32 mouse cellular contexts compared by ENCODE assay signal in genomic region chr5:146971776-146972561, GRCm38 (mm10). TPM values are rescaled to one million over a fixed set of nuclear protein-coding genes. Genes with fewer than 3 reads are reported as not detected.
A peak's percentile ranks its signal among the peaks of the same experiment; 100 is the strongest.
DNase-seq lines count a peak whose midpoint lies in the region; ATAC-seq and TF ChIP-seq lines count a peak whose summit lies in the region.
"Had no signal": no experiment of that assay in that cellular context is flagged by ENCODE, and none has a peak within 500 bp of the region (broad histone marks: within the 10 kb centered on the region; RNA-seq: fewer than 3 reads in every experiment).

No protein-coding gene starts in this region.

- H3K9ac ChIP-seq in liver, postnatal 0 days (replicated peaks) = no peak overlapping the region
- H3K9ac ChIP-seq in liver, embryonic 11.5 days (ENCODE audit: low read depth, low read length) = no peak overlapping the region
- H3K9ac ChIP-seq in midbrain, embryonic 11.5 days (ENCODE audit: low read length) = no peak overlapping the region
- H3K9ac ChIP-seq: embryonic facial prominence, embryonic 13.5 days; forebrain, embryonic 15.5 days; heart, embryonic 12.5 days; hindbrain, embryonic 15.5 days; kidney, embryonic 15.5 days; limb, embryonic 13.5 days; liver, embryonic 14.5 days; midbrain, embryonic 12.5 days; neural tube, embryonic 12.5 days had no signal

- no peaks in the 10 kb centered on the region for H3K36me3 ChIP-seq in liver, postnatal 0 days (replicated peaks; ENCODE audit: insufficient read depth, low read length)
- no peaks in the 10 kb centered on the region for H3K36me3 ChIP-seq in liver, embryonic 11.5 days (ENCODE audit: control insufficient read depth, insufficient read depth, low read length)
- H3K36me3 ChIP-seq in midbrain, embryonic 11.5 days (ENCODE audit: control insufficient read depth, insufficient read depth, low read length) = no peaks in the 10 kb centered on the region
- H3K36me3 ChIP-seq in midbrain, embryonic 10.5 days = no peaks in the 10 kb centered on the region
- H3K36me3 ChIP-seq: embryonic facial prominence, embryonic 13.5 days; forebrain, embryonic 10.5 days; forebrain, embryonic 15.5 days; G1E; heart, embryonic 12.5 days; hindbrain, embryonic 10.5 days; hindbrain, embryonic 15.5 days; kidney, embryonic 15.5 days; limb, embryonic 13.5 days; midbrain, embryonic 12.5 days; neural tube, embryonic 12.5 days had no signal

- ATAC-seq in liver, postnatal 0 days = peak; percentile 27; the same call in 1 of the 2 replicates
- no peak for ATAC-seq in liver, embryonic 11.5 days (replicated peaks; ENCODE audit: low FRiP score)
- ATAC-seq in midbrain, embryonic 11.5 days (ENCODE audit: low FRiP score) = no peak
- ATAC-seq: forebrain, embryonic 15.5 days; inflammation-experienced regulatory T-cells, adult 6 months had no signal

- no peak for TF ChIP-seq CTCF in liver, postnatal 0 days (IDR thresholded peaks at IDR 0.05; ENCODE audit: low read depth)

- no peaks in the 10 kb centered on the region for H3K27me3 ChIP-seq in liver, postnatal 0 days (ENCODE audit: insufficient read depth, low read length)
- no peaks in the 10 kb centered on the region for H3K27me3 ChIP-seq in liver, embryonic 11.5 days (replicated peaks; ENCODE audit: control insufficient read depth, insufficient read depth, low read length)
- H3K27me3 ChIP-seq in midbrain, embryonic 11.5 days (ENCODE audit: control insufficient read depth, insufficient read depth, low read length) = no peaks in the 10 kb centered on the region
- no peaks in the 10 kb centered on the region for H3K27me3 ChIP-seq in midbrain, embryonic 10.5 days (ENCODE audit: low read depth, poor library complexity, severe bottlenecking)
- H3K27me3 ChIP-seq: embryonic facial prominence, embryonic 13.5 days; heart, embryonic 12.5 days; hindbrain, embryonic 15.5 days; kidney, embryonic 15.5 days; limb, embryonic 13.5 days; neural tube, embryonic 12.5 days had no signal

- no peak overlapping the region for H3K4me3 ChIP-seq in liver, postnatal 0 days (ENCODE audit: low read depth, low read length)
- no peak overlapping the region for H3K4me3 ChIP-seq in liver, embryonic 11.5 days (ENCODE audit: low read depth, low read length)
- no peak overlapping the region for H3K4me3 ChIP-seq in midbrain, embryonic 11.5 days (ENCODE audit: low read depth, low read length)
- no peak overlapping the region for H3K4me3 ChIP-seq in midbrain, embryonic 10.5 days
- H3K4me3 ChIP-seq: embryonic facial prominence, embryonic 13.5 days; forebrain, embryonic 10.5 days; forebrain, embryonic 15.5 days; heart, adult 2 months; heart, embryonic 12.5 days; hindbrain, embryonic 10.5 days; hindbrain, embryonic 15.5 days; kidney, embryonic 15.5 days; layer of hippocampus, adult 2 months; limb, embryonic 13.5 days; midbrain, embryonic 12.5 days; myocyte; neural tube, embryonic 12.5 days had no signal

- DNase-seq in liver, postnatal 0 days = no peak
- DNase-seq in liver, embryonic 11.5 days (ENCODE audit: low spot score) = no peak
- peak; percentile 17 for DNase-seq in midbrain, embryonic 11.5 days (ENCODE audit: low spot score, missing footprints)
- no peak for DNase-seq in midbrain, embryonic 10.5 days (ENCODE audit: low spot score)
- peak; percentile 59 for DNase-seq in lung, postnatal 10 days
- DNase-seq in adrenal gland, adult (ENCODE audit: inconsistent age in 2 of 2, low spot score in 1 of 2) = no peak
- DNase-seq: adrenal gland, postnatal 25 days; B cell, adult 2 months; cerebellum, adult 11-12 months; cerebellum, adult 9-11 months; gastrocnemius, postnatal 36 days; heart, adult 2 months; heart, postnatal 10 days; kidney, adult 11 months; kidney, postnatal 36 days; right cerebral cortex, postnatal 4 days; thymus, postnatal 4 days had no signal

- TF ChIP-seq EP300 in liver, postnatal 0 days (IDR thresholded peaks at IDR 0.05; ENCODE audit: low read depth) = no peak

- H3K27ac ChIP-seq in liver, postnatal 0 days (ENCODE audit: low read depth) = peak overlapping the region; percentile 9; the same call in 1 of the 2 replicates
- H3K27ac ChIP-seq in liver, embryonic 11.5 days (ENCODE audit: low read depth, low read length) = no peak overlapping the region
- no peak overlapping the region for H3K27ac ChIP-seq in midbrain, embryonic 11.5 days (ENCODE audit: low read depth, low read length)
- H3K27ac ChIP-seq in midbrain, embryonic 10.5 days (replicated peaks) = no peak overlapping the region
- H3K27ac ChIP-seq: embryonic facial prominence, embryonic 13.5 days; forebrain, embryonic 10.5 days; forebrain, embryonic 15.5 days; heart, adult 2 months; hindbrain, embryonic 10.5 days; hindbrain, embryonic 15.5 days; kidney, embryonic 15.5 days; layer of hippocampus, adult 2 months; limb, embryonic 13.5 days; liver, embryonic 14.5 days; midbrain, embryonic 12.5 days; neural tube, embryonic 12.5 days had no signal

- peaks cover 17% of the 10 kb centered on the region for H3K4me1 ChIP-seq in liver, postnatal 0 days (ENCODE audit: insufficient read depth)
- H3K4me1 ChIP-seq in liver, embryonic 11.5 days (replicated peaks; ENCODE audit: control insufficient read depth, insufficient read depth, low read length) = no peaks in the 10 kb centered on the region
- H3K4me1 ChIP-seq in midbrain, embryonic 11.5 days (ENCODE audit: control insufficient read depth, insufficient read depth, low read length) = no peaks in the 10 kb centered on the region
- peaks cover 15% of the 10 kb centered on the region for H3K4me1 ChIP-seq in midbrain, embryonic 10.5 days
- H3K4me1 ChIP-seq: embryonic facial prominence, embryonic 13.5 days; heart, embryonic 12.5 days; limb, embryonic 13.5 days had no signal

- no peaks in the 10 kb centered on the region for H3K9me3 ChIP-seq in liver, postnatal 0 days (ENCODE audit: low read length)
- no peaks in the 10 kb centered on the region for H3K9me3 ChIP-seq in liver, embryonic 11.5 days (ENCODE audit: control insufficient read depth, low read length)
- no peaks in the 10 kb centered on the region for H3K9me3 ChIP-seq in midbrain, embryonic 11.5 days (ENCODE audit: control insufficient read depth, low read length)
- no peaks in the 10 kb centered on the region for H3K9me3 ChIP-seq in midbrain, embryonic 10.5 days (replicated peaks)
- H3K9me3 ChIP-seq: embryonic facial prominence, embryonic 13.5 days; forebrain, embryonic 10.5 days; forebrain, embryonic 15.5 days; G1E; heart, embryonic 12.5 days; hindbrain, embryonic 10.5 days; hindbrain, embryonic 15.5 days; kidney, embryonic 15.5 days; limb, embryonic 13.5 days; midbrain, embryonic 12.5 days; neural tube, embryonic 12.5 days had no signal

- 60% methylated on average over 10 of the region's 10 CpGs for whole genome bisulfite sequencing in liver, postnatal 0 days (ENCODE audit: insufficient replicate concordance)
- 69% methylated on average over 10 of the region's 10 CpGs for WGBS in liver, embryonic 11.5 days
- WGBS in midbrain, embryonic 11.5 days = 70% methylated on average over 10 of the region's 10 CpGs
- 74% methylated on average over 10 of the region's 10 CpGs for WGBS in midbrain, embryonic 10.5 days

- H3K4me2 ChIP-seq in liver, postnatal 0 days (ENCODE audit: low read depth, low read length) = no peak overlapping the region
- H3K4me2 ChIP-seq in liver, embryonic 11.5 days = no peak overlapping the region
- no peak overlapping the region for H3K4me2 ChIP-seq in midbrain, embryonic 11.5 days
- H3K4me2 ChIP-seq: embryonic facial prominence, embryonic 13.5 days; forebrain, embryonic 15.5 days; heart, embryonic 12.5 days; hindbrain, embryonic 15.5 days; kidney, embryonic 15.5 days; limb, embryonic 13.5 days; midbrain, embryonic 12.5 days; neural tube, embryonic 12.5 days had no signal

RNA-seq across cellular contexts. Expression of gene Mtif3, which starts 8.4 kb away (rescaled TPM):
- polyA plus RNA-seq in liver, postnatal 0 days (2015; fragmentation: Nextera tagmentation; extraction: Ambion mirVana) = 12.5 and 12.7 TPM in 2 replicates
- polyA plus RNA-seq in liver, embryonic 11.5 days (2014; fragmentation: Nextera tagmentation; extraction: Ambion mirVana) = 23.2 and 25.0 TPM in 2 replicates
- polyA plus RNA-seq in midbrain, embryonic 11.5 days (2014; fragmentation: Nextera tagmentation; extraction: Ambion mirVana) = 24.2 and 24.3 TPM in 2 replicates
- 20.8 and 22.6 TPM in 2 replicates for polyA plus RNA-seq in midbrain, embryonic 10.5 days (2016; fragmentation: Nextera tagmentation; extraction: Ambion mirVana)

RNA-seq across cellular contexts. Expression of gene Gtf3a, which starts 23.5 kb away (rescaled TPM):
- polyA plus RNA-seq in liver, postnatal 0 days (2015; fragmentation: Nextera tagmentation; extraction: Ambion mirVana) = 31.6 and 33.5 TPM in 2 replicates
- 152 and 158 TPM in 2 replicates for polyA plus RNA-seq in liver, embryonic 11.5 days (2014; fragmentation: Nextera tagmentation; extraction: Ambion mirVana)
- polyA plus RNA-seq in midbrain, embryonic 11.5 days (2014; fragmentation: Nextera tagmentation; extraction: Ambion mirVana) = 102 TPM in 2 replicates
- 113 and 121 TPM in 2 replicates for polyA plus RNA-seq in midbrain, embryonic 10.5 days (2016; fragmentation: Nextera tagmentation; extraction: Ambion mirVana)

Comparison
In these comparisons a context has a peak if more than half of its experiments do, and no peak if none do; other contexts are left out.
1. DNase-seq: peak in midbrain, embryonic 11.5 days (single experiment) and lung, postnatal 10 days (single experiment); none in liver, postnatal 0 days (single experiment), liver, embryonic 11.5 days (single experiment), midbrain, embryonic 10.5 days (single experiment) and adrenal gland, adult (0 of 2).